Mouse (Mus musculus): ENCODE results near the gene Gas7. TPM values are rescaled to one million over a fixed set of nuclear protein-coding genes. Genes with fewer than 3 reads are reported as not detected.

The Gas7 gene
- polyA plus RNA-seq, 1 experiment, result 355 TPM

DNA sequence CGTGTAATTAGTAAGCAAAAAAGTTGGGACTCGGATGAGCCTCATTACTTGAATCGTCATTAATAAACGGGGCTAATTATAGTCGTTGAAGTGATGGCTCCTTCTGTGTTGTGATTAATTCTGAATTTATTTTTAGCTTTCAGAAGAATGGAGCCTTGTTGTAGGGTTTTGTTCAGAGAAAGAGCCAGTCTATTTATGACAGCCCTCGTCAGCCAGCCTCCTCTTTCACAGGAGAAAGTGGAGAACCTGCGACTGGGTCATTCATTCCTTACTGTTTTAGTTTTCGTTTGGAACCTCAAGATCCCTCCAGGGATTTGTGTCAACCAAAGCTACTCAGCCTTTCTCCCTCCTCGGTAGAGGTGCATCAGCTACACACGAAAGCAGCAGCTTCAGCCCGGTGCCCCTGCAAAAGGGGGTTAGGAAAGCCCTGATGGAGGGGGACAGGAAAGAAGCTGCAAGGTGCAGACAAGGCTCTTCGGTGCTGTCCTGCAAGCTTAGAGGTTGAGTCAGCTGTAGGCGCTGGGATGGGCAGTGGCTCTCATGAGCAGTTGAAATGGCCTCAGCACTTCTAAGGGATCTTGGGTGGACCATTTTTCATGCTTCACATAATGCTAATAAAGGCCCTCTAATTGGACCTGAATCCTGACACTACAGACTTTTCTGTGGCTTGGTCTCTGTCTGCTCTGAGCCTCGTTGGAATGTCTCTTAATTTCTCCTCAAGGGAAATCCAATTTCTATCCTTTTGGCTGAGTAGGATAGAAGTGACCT lies 10.0 kb upstream of the Gas7 start:
- TF ChIP-seq CTCF (IDR thresholded peaks at IDR 0.05; ENCODE audit: low read depth, low read length) (no peak), POLR2A (IDR thresholded peaks at IDR 0.05; ENCODE audit: borderline replicate concordance, low read depth, low read length) (no peak)
- Histone ChIP-seq H3K27ac (ENCODE audit: insufficient read depth, low read depth, low read length) (no peak overlapping the region), H3K4me1 (ENCODE audit: control insufficient read depth, insufficient read depth, low read length) (peaks cover 2% of the 10 kb centered on the region), H3K4me3 (ENCODE audit: insufficient read depth, low read length) (no peak overlapping the region)

- Histone ChIP-seq H3K4me3 (ENCODE audit: insufficient read depth, low read length) (no peak overlapping the region), H3K27ac (ENCODE audit: insufficient read depth, low read depth, low read length) (peak overlapping the region; percentile 48), H3K4me1 (ENCODE audit: control insufficient read depth, insufficient read depth, low read length) (peaks cover 29% of the 10 kb centered on the region)
- TF ChIP-seq CTCF (IDR thresholded peaks at IDR 0.05; ENCODE audit: low read depth, low read length), result no peak
- TF ChIP-seq POLR2A (IDR thresholded peaks at IDR 0.05; ENCODE audit: borderline replicate concordance, low read depth, low read length), result no peak
Measured at GRCm38 (mm10) chr11:67451525-67451924, 3.7 kb upstream of the Gas7 start.

DNA sequence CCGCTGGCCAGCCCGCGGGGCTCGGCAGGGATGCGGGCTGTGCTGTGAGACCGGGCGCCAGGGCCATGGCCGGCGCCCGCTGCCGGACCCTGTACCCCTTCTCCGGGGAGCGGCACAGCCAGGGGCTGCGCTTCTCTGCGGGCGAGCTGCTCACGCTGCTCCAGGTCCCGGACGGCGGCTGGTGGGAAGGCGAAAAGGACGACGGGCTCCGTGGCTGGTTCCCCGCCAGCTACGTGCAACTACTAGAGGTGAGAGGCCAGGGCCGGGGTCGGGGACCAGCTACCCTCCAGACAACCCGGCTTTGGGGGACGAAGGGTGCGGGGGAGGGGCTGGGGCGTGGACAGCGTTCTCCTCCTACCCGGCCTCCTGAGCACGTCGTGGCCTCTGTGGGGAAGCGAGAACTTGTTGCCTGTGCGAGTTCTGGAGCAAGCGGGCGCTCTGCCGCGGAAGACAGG lies 317 bp downstream of the Gas7 start:
- H3K27ac ChIP-seq (ENCODE audit: insufficient read depth, low read depth, low read length), result no peak overlapping the region
- TF ChIP-seq POLR2A (IDR thresholded peaks at IDR 0.05; ENCODE audit: borderline replicate concordance, low read depth, low read length) (no peak), CTCF (IDR thresholded peaks at IDR 0.05; ENCODE audit: low read depth, low read length) (no peak)

DNA sequence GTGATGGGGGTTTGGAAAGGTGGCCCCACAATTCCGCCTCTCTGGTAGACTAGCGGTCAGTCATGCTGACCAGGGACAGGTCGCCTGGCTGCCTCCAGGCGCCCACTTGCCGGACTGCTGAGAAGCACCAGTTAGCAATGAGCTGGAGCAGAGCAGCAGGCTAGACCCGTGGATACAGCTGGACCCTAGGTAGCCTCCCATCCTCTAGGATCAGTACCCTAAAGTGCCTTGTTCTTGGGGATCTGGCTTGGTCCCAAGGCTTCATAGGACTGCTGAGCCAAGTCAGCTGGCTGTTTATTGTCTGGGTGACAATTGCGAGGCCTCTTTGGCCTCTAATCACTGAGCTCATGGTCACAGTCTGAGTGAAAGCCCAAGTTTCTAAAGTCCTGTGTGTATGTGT lies 792 bp downstream of the Gas7 start:
- Histone ChIP-seq H3K27ac (ENCODE audit: insufficient read depth, low read depth, low read length) (no peak overlapping the region), H3K4me3 (ENCODE audit: insufficient read depth, low read length) (peak overlapping the region; percentile 80), H3K4me1 (ENCODE audit: control insufficient read depth, insufficient read depth, low read length) (peaks cover 51% of the 10 kb centered on the region)
- TF ChIP-seq CTCF (IDR thresholded peaks at IDR 0.05; ENCODE audit: low read depth, low read length) (no peak), POLR2A (IDR thresholded peaks at IDR 0.05; ENCODE audit: borderline replicate concordance, low read depth, low read length) (no peak)

More for the DNA sequence above, 317 bp downstream of the Gas7 start:
- Histone ChIP-seq H3K4me1 (ENCODE audit: control insufficient read depth, insufficient read depth, low read length) (peaks cover 53% of the 10 kb centered on the region), H3K4me3 (ENCODE audit: insufficient read depth, low read length) (peak overlapping the region; percentile 80)

DNA sequence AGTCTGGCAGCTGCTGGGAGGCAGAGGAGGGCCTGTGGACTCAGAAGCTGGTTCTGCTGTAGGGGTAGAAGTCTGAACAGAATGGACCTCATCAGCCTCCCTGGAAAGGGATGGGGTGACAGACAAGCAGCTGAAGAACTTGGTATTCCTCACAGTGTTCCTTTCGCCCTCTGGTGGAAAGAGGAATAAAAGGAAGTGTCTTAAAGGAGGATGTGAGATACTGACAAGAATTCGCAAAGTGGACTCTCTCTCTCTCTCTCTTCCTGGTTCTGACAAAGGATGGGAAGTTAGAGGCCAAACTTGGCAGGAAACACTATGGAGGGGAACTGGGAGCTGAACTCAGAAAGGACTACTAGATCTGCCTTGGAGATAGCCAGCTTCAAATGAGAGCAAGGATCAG lies 2.9 kb downstream of the Gas7 start:
- H3K4me1 ChIP-seq (ENCODE audit: control insufficient read depth, insufficient read depth, low read length), result peaks cover 51% of the 10 kb centered on the region
- TF ChIP-seq POLR2A (IDR thresholded peaks at IDR 0.05; ENCODE audit: borderline replicate concordance, low read depth, low read length) (no peak), CTCF (IDR thresholded peaks at IDR 0.05; ENCODE audit: low read depth, low read length) (no peak)
- no peak overlapping the region for H3K4me3 ChIP-seq (ENCODE audit: insufficient read depth, low read length)
- peak overlapping the region; percentile 40 for H3K27ac ChIP-seq (ENCODE audit: insufficient read depth, low read depth, low read length)

DNA sequence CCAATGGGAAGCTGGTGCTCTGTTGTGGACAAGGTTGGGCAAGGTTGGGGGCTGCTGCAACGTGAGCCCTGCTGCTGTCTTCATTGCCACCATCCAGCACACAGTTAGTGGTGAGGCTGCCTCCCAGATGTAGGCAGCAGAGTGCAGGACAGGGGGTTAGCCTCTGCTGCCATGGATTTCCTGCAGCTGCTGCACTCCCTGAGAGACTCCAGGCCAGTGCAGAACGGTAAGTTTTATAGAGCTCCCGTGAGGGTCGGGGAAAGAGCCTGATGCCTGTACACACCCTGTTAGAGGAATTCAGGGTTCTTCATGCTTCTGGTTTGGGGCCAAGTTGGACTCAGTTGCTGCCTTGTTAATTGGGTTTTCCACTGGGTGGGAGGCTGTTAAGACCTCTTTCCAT lies 11.9 kb downstream of the Gas7 start:
- H3K27ac ChIP-seq (ENCODE audit: insufficient read depth, low read depth, low read length), result no peak overlapping the region
- peaks cover 22% of the 10 kb centered on the region for H3K4me1 ChIP-seq (ENCODE audit: control insufficient read depth, insufficient read depth, low read length)
- no peak for TF ChIP-seq POLR2A (IDR thresholded peaks at IDR 0.05; ENCODE audit: borderline replicate concordance, low read depth, low read length)
- no peak for TF ChIP-seq CTCF (IDR thresholded peaks at IDR 0.05; ENCODE audit: low read depth, low read length)
- no peak overlapping the region for H3K4me3 ChIP-seq (ENCODE audit: insufficient read depth, low read length)

GRCm38 (mm10) chr11:67468846-67469245 lies 13.6 kb downstream of the Gas7 start:
- Histone ChIP-seq H3K4me3 (ENCODE audit: insufficient read depth, low read length) (no peak overlapping the region), H3K4me1 (ENCODE audit: control insufficient read depth, insufficient read depth, low read length) (peaks cover 15% of the 10 kb centered on the region), H3K27ac (ENCODE audit: insufficient read depth, low read depth, low read length) (peak overlapping the region; percentile 10)
- TF ChIP-seq CTCF (IDR thresholded peaks at IDR 0.05; ENCODE audit: low read depth, low read length), result no peak
- TF ChIP-seq POLR2A (IDR thresholded peaks at IDR 0.05; ENCODE audit: borderline replicate concordance, low read depth, low read length), result no peak

GRCm38 (mm10) chr11:67474590-67474989 lies 19.4 kb downstream of the Gas7 start:
- H3K27ac ChIP-seq (ENCODE audit: insufficient read depth, low read depth, low read length), result no peak overlapping the region
- H3K4me1 ChIP-seq (ENCODE audit: control insufficient read depth, insufficient read depth, low read length), result peaks cover 17% of the 10 kb centered on the region
- TF ChIP-seq CTCF (IDR thresholded peaks at IDR 0.05; ENCODE audit: low read depth, low read length) (no peak), POLR2A (IDR thresholded peaks at IDR 0.05; ENCODE audit: borderline replicate concordance, low read depth, low read length) (no peak)
- no peak overlapping the region for H3K4me3 ChIP-seq (ENCODE audit: insufficient read depth, low read length)

DNA sequence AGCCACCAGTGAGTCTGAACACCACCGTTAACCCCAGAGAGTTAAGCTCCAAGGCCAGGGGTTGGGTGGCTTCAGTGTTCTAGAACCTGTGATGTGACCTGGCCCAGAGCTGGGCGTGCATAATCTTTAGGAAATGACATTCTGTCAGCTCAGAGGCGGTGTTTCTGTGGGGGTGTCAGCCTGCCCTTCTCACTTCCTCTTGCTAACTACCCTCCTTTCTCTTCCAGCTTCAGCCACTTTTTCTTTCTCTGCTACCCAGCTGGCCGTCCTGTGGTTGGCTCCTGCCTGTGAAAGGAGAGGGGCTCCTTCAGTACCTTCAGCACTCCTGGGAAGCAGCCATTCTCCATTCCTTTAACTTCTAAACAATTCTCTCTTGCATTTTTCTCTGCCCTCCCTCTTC lies 24.3 kb downstream of the Gas7 start:
- Histone ChIP-seq H3K4me1 (ENCODE audit: control insufficient read depth, insufficient read depth, low read length) (peaks cover 51% of the 10 kb centered on the region), H3K4me3 (ENCODE audit: insufficient read depth, low read length) (peak overlapping the region; percentile 8; the same call in 1 of the 2 replicates), H3K27ac (ENCODE audit: insufficient read depth, low read depth, low read length) (peak overlapping the region; percentile 97)
- TF ChIP-seq POLR2A (IDR thresholded peaks at IDR 0.05; ENCODE audit: borderline replicate concordance, low read depth, low read length), result no peak
- TF ChIP-seq CTCF (IDR thresholded peaks at IDR 0.05; ENCODE audit: low read depth, low read length), result no peak

DNA sequence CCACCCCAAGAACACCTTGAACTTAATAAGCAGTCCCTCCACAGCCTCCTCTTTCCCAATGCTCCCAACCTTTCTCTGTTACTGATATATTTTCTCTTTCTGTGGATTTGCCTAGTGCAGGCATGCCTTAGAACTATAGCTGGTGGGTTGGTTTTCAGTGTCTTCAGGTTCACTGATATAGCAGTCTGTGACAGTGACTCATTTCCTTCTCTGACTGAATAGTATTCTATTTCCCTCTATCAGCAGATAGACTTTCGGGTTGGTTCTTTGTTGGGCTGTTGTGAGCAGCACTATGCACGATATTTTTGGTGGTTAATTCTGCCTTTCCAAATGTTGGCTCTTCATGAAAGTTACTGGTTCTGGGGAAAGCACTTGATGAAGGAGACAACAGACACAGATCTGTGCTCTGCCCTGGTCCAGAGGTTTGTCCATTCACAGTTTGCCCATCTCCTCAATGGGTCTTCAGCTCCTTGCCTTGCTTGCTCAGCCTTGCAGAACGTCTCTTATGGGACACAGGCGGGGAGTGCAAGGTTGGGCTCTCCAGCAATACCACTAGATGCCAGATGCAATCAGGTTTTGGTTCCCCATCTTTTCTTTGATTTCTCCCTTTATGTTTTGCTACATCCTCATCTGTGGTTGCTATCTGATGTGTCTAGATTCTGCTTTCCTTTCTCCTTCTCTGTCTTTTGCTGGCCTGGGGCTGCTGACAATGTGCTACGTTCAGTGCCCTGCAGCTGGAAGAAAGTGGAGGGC lies 25.1 kb downstream of the Gas7 start:
- peak overlapping the region; percentile 8; the same call in 1 of the 2 replicates for H3K4me3 ChIP-seq (ENCODE audit: insufficient read depth, low read length)
- peaks cover 55% of the 10 kb centered on the region for H3K4me1 ChIP-seq (ENCODE audit: control insufficient read depth, insufficient read depth, low read length)
- H3K27ac ChIP-seq (ENCODE audit: insufficient read depth, low read depth, low read length), result peak overlapping the region; percentile 97
- TF ChIP-seq CTCF (IDR thresholded peaks at IDR 0.05; ENCODE audit: low read depth, low read length), result no peak
